Mouse (Mus musculus): ENCODE results near the gene Baz2b. TPM values are rescaled to one million over a fixed set of nuclear protein-coding genes. Genes with fewer than 3 reads are reported as not detected.

Gene Baz2b
- polyA plus RNA-seq, 1 experiment from 2014 or later, result 52.5 TPM

DNA sequence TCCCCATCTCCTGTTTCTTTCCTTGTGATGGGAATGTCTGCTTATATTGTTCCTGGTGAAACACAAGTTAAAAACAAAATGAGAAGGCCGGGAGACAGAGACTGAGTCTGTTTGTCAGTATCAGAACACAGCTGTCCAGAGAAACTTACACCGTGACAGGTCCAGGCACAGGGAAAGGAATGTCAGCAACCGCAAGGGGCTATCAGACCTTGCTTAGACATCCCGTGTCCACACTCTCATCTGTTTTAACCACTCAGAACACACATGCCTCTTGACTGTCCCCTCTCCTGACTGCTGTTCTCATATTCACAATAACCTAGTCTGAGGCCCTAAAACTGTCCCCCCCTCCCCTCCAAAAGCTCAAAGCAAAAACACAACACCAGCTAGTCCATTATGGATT lies 247.1 kb downstream of the Baz2b start:
- no peak for DNase-seq (ENCODE audit: low spot score)

DNA sequence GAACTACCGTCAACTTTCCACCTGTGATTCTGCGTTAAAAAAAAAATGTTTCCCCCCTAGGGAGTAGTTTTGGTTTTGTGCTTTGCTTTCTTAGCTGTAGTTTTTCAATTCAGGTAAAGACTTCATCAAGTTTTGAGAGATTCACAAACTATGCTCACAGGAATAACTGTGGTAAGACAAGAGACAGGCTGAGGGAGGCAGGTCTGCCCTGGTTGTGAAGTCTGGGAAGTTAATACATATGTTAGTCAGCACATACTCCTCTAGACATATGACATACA lies 249.2 kb downstream of the Baz2b start:
- DNase-seq (ENCODE audit: low spot score), result no peak

DNA sequence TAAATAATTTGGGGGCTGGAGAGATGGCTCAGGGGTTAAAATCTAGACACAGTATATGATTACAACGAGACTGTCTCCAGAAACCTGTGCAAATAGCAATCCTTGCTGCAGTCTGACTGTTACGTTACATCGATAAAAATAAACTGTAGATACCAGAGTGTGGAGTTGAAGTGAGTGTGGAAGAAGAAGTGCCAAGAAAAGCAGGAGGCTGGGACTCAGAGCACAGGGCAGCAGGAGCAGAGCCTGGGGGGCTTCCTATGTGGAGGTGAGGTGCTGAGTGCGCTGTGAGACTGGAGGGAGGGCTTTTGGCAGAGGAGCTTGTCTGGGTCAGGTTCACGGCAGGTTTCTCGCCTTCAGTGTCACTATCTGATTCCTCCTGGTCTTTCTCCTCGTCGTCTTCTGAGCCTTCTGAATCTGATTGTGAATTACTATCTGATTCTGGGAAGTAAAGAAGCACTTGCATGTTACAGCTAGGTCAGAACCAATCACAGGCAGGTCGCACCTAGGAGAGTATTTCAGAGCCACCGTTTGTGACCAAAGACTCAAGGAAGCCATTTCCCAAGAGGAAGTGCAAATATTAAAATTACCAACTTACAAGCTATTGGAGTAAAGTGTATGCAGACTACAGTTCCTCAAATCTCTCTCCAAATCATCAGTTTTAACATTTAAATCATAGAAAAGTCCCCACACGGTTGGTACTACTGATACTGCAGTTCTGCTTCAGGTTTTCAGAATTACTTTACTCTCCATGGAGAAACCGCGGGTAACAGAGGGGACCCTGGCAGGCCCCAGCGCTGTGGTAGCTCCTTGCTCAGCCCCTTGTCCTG lies 249.8 kb downstream of the Baz2b start:
- DNase-seq (ENCODE audit: low spot score), result no peak

DNA sequence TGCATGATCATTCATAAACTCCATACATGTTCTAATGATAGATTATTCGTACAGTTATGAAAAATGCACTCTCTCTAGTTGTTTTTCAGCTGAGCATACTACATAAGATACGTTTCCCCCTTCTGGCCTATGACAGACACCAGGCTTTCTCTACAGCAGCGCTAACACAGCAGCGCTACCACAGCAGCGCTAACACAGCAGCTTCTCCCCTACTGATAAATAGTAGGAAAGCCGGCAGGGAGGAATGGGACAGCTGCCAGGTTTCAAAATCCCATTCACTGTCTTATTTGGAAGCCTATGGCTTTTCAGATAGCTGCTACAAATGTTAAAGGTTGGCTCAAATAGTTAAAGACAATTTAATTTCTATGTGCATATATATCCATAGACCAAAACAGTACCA lies 251.1 kb downstream of the Baz2b start:
- no peak for DNase-seq (ENCODE audit: low spot score)

DNA sequence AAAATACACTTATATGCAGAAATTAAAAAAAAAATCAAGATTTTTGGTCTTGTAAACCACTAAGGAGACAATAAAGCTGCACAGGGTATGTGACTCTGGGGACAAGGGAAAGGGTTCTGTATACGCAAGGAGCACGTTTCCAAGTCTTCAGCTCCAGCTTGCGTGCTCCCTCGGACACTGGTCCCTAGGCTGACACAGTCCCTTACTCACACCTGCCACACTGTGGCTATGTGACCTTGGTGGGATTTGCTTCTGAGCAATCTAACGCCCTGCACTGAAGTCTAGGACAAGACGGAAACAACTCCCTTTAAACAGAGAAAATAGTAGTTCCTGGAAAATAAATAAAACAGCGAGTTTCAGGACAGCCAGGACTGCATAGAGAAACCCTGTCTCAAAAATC lies 253.7 kb downstream of the Baz2b start:
- no peak for DNase-seq (ENCODE audit: low spot score)

DNA sequence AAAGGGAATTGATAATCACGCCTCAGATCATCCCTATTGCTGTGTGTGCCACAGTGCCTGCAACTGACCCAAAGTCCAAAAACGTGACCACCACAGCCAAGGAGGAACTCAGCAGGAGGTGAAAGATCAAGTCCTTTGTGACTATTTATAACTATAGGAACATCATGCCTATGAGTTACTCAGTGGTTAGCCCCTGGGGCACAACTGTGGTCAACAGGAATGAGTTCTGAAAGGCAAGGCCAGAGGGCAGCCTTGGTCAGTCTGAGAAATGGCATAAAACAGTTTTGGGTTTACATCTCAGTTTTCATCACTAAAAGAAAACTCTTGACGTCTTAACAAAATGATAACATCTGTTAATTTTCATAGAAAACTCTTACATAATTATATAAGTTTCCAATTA lies 254.8 kb downstream of the Baz2b start:
- no peak for DNase-seq (ENCODE audit: low spot score)

DNA sequence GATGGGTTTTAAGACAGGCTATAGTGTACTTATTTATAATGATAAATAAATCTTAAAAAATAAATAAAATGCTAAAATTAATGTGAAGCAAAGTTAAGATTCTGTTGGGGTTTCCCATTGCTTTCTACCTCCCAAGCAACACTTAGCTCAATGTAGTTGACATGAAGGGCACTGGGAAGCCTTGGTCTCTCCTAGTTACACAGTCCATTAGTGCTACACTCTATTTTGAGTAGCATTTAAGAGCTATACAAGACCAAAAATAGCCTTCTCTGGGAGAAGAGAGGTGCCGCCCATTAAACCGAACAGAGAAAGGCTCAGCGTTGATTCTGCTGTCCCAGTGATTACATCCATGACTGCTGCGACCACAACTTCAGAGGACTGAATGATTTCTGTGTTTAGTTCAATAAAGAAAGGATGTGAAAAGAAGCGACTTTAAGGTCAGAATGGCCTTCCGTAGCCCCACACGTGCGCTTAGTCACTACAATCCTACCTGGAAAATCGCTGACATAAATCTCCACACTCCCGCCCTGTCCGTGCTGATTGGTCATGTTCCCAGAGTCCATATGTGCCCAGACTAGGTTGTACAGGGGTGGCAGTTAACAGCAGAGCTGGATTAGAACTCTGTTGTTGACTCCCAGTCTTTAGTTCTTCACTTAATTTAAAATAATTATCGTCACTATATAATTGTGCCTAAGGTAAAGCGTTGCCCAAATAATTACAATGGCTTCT lies 257.2 kb downstream of the Baz2b start:
- DNase-seq (ENCODE audit: low spot score), result no peak

DNA sequence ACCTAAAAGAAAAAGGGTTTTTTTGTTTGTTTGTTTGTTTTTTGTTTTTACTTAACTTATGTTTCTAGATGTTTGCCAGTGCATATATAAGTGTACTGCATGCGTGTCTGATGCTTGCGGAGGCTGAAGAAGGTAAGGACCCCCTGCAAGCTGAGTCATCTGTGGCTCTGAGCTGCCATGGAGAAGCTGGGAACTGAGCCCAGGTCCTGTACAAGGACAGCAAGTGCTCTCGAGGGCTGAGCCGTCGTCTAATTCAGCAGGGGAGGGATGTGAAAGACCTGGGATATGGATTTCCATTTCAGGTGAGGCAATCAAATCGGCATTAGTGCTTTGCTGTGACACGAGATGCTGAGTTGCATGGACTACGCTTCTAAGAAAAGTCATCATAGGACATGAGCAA lies 257.9 kb downstream of the Baz2b start:
- no peak for DNase-seq (ENCODE audit: low spot score)

DNA sequence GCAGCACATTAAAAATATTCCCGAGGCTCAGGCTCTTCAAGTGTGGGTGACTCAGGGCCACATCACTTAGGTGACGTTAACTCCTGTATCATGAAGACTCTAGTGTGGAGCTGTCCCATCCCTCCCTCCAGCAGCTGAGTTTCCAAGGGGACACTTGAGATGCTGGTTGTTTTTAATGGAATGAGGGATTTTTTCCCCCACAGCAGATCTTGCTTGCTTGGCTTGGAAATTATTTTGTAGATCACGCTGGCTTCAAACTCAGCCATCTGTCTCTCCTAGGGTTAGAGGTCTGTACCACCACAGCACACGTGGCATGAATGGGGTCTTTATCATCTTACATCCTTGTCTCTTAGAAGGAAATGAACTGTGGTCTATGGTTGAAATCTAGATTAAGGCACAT lies 258.5 kb downstream of the Baz2b start:
- no peak for DNase-seq (ENCODE audit: low spot score)

DNA sequence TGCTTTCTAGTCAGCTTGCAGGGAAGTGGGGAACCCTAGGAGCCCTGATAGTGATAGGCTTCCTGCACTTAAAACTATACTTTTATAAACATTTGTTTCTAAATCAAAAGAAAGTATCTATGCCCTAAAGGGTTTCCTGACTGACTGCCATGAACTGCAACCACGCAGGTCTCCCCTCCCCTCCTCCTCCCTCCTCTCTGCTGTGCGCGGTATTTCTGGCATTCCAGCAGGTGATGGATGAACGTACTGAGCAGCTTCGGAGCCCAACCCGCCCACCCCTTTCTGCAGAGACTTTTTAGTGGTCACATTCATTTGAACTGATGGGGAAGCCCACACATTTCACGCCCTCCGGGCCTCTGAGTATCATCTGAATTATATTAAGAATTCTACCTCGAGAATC lies 273.3 kb downstream of the Baz2b start:
- DNase-seq (ENCODE audit: low spot score), result no peak

DNA sequence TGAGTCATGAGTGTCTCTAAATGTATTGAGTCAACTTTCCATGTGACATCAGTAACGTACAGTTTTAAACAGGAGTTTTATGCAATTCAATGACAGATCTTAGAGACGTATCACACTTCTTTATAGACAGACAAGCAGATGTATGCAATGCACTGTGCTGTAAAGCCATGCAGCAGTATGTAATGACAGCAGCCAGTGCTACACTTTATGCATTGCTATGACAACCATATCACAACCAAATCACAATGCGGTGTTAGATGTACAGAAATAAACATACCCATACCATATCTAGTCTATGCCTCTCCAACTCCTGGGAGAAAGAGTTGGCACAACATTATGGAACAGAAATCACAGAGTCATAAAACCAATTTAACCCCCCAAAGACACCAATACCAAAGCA lies 276.5 kb downstream of the Baz2b start:
- no peak for DNase-seq (ENCODE audit: low spot score)

DNA sequence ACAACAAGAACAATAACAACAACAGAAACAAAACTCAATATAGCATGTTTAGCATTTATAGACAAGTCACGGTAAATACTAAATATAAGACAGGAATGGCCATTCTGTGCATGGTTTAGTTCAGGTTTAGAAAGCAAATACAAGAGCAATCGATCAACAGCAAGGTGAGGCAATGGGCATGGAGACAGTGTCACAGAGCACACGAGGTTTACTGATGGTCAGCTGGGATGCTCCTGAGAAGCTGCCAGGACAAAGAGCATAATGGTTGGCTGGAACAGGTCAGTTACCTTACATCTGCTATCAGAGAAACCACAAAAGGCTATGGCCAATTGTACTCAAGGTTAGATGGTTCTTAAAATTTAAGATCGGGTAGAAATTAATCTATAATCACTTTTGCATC lies 277.4 kb downstream of the Baz2b start:
- no peak for DNase-seq (ENCODE audit: low spot score)

DNA sequence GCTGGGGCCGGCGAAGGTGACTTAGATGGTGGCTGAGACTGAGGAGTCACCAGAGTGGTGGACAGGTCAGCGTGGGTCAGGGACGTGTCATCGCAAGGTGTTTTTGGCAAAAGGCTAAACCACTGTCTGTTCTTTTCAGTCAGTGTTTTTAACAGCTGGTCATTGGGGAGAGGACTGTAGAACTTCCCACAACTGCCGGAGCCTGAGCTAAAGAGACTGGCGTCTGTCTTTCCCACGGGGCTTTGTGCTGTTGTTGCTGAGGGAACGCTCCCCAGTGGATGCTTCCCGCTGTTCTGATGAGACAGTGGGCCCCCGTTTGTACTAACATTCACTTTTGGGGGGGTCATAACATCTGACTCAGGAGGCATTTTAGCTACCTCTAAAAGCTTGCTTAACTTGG lies 296.0 kb downstream of the Baz2b start:
- DNase-seq (ENCODE audit: low spot score), result no peak

DNA sequence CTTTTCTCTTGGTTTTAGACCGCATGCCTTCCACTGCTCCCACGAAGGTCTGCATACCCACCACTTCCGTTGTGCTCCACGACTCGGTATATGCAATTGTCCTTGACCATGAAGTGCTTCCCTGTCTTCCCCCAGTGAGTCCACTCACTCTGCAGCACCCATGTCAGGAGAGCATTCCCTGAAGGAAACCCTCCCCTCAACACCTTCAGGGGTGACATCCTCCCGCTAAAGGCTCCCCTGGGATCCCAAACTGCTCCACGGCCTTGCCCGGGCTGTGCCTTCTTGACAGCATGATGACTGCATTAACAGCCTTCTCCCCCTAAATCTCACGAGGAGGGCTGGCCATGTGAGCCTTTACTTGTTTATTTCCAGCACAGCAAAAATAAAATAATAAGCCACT lies 301.6 kb downstream of the Baz2b start:
- DNase-seq (ENCODE audit: low spot score), result no peak

DNA sequence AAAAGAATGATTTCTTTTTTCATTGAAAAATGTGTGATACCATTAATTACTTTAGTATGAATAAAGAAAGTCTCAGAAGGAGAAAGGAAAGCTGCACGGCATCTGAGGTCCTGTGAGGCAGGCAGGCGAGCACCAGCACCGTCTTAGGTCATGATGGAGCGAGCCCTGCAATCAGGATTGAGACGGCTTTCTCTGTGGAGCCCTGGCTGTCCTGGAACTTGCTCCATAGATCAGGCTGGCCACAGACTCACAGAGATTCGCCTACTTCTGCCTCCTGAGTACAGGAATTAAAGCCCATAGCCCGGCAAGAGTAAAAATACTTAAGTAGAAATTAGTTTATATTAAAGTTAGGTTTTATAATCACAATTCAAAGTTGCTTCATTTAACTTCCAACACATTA lies 305.6 kb downstream of the Baz2b start:
- DNase-seq (ENCODE audit: low spot score), result no peak

DNA sequence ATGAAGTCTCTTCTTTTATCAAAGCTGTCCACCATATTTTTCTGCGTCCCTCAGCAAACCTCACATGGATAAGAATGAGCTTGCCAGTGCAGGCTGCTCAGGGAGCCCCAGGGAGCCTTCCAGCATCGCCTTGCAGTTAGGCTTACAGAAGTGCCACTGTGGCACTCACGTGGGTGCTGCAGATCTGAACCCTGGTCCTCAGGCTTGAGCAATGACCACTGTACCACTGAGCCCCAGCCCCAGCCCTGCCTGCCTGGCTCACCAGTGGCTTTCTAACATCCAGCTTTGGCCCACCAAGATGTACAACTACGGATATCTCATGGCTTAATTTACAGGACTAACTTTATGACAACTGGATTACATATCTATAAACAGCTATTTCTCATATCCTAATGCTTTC lies 311.0 kb downstream of the Baz2b start:
- no peak for DNase-seq (ENCODE audit: low spot score)

DNA sequence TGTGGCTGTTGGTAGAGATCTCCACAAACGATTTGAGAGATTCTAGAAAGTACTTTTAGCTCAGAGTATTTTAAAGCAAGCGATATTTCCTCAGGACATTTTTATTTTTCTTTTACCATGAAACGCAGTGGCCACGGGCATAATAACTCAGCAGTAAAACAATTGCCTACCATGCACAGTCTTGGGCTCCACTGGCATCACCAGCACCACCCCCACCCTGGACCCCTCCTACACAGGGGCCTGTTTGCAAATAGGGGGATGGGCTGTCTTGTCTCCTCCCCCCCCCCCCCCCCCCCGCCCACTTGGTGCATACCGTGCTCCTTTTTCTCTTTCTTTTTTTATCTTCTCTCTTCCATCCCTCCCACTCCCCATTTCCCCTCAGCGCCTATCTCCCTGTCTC lies 311.5 kb downstream of the Baz2b start:
- DNase-seq (ENCODE audit: low spot score), result no peak

DNA sequence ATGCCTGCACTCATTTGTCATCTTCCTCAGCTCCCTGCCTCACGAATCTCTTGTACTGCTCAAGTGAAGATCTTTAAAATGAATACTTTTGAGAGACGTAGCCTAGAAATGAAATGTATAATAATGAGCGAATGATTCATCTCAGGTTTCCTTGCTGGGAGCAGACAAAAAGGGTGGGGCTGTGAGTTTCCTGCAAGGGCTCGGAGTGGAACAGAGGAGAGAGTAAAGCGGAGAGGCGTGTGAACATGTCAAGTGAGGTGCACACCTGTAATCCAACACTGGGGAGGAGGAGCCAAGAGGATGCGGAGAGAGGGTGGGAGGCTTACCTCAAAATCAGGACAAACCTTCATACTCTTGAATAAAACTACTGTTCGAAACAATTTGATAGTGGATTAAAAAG lies 312.8 kb downstream of the Baz2b start:
- DNase-seq (ENCODE audit: low spot score), result no peak

DNA sequence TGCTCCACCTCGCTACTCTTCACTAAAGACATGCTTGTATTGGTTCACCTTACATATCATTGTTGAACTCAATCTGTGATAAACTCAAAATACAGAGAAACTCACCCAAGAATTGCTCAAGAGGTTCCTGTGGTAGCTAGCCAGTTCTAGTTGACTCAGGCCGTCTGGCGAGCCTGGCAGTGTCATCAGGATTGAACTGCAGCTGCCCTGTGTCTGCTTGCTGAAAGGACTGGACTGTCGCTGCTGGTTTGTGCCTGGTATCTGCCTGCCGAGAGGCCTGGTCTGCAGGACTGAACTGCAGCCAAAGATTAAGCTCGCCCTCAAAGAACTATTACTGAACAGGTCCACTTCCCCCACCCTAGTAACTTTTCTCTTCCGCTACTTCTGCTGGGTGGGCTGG lies 313.2 kb downstream of the Baz2b start:
- no peak for DNase-seq (ENCODE audit: low spot score)

DNA sequence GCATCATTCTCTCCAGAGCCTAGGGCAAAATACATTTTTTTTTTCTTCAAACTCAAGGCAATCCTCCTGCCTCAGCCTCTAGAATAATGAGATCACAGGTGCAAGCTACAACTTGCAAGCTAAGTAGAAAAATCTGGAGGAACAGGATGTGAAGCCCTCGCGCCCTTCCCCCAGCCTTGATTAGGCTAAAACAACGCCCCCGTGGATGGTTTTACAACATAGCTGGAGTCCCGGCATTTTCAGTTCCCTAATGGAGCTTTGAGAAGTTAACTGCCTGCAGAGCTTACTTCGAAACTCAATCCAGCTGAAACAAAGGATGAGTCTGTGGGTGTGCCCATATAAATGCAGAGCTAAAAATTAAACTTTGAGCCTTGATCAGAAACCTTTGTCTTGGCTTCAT lies 319.9 kb downstream of the Baz2b start:
- DNase-seq (ENCODE audit: low spot score), result no peak

DNA sequence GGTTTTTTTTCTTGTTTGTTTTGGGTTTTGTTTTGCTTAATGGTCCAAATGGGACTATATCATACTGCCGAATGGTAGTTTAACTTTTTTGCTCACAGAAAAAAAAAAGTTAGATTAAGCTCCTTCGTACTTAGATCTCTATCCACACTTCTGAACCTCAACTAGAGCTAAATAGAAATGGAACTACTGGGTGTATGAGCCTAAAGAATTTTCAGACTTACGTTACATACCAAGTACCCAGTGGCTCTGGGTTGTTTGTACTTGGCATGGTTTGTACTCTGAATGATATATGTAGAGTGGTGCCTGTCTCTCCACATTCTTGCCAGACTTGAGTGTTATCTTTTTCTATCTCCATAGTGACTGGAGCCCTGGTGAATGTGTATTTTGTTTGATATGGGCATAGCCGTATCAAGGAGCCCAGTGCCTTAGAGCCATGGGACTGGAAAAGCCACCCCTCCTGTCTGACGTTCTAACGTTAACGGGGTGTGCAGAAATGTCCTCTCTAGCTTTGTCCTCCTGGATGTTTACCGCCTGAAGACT lies 326.8 kb downstream of the Baz2b start:
- peak; percentile 7 for DNase-seq (ENCODE audit: low spot score)

DNA sequence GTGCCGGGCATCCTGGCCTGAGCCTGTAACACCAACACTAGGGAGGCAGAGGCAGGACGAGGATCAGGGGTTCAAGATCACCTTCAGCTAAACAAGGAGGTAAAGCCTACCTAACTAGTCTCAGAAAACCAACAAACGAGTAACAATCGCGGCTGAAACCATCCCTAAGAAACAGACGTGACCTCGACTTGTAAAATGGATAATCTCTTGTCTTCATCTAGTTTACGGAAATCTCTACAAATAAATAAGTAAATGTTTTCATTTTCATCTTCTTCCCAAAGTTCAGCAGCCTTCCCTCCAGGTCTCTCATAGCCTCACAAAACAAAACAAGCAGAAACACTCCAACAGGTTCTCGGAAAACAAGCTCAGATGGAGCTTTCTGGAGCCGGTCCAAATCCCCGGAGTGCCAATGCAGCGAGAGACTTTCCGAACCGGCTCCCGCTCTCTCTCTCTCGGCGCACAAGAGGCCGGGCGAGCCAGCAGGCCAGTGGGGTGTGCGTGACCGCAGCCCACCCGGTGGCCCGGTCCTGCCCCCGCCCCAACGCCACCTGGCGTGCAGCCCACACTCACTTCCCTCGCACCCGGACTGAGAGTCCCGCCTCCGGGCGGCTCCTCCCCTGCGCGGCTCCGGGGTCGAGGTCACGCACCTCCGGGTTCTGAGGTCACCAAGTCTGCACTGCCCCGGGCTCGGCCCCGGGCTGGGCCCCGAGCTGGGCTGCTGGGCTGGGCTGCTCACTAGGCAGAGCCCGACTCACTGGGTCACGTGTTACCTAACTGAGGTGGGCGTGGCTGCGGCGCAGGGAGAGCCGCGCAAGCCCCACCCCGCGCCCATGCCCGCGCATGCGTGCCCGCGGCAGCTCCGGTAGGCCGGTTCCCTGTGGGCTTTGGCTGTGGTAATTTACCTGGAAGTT lies 327.6 kb downstream of the Baz2b start, which contains the start of gene Wdsub1:
TSS of gene Wdsub1 (minus strand) at position 761 of the 911 bp plus-strand sequence.
- DNase-seq (ENCODE audit: low spot score), result peak; percentile 93
